Mouse (Mus musculus) T-helper 1 cell (primary cell): ENCODE data around the gene Ankrd1.

ENCODE experiments used
- in situ Hi-C: fragments of 300-600 bp; cut with MboI, MseI; formaldehyde crosslinking; loops from one replicate; pipeline ENCODE4 v1.15.1; 2025; ENCODE audit warnings: high pct_unique_total_duplicates

Ankrd1 gene

GRCm38 (mm10) chr19:36110465-36110864, 9.4 kb downstream of the Ankrd1 start:
- in situ Hi-C loops: no loop called here

GRCm38 (mm10) chr19:36109318-36109944, 10.5 kb downstream of the Ankrd1 start:
- in situ Hi-C loops: loop anchor here (5.0 kb wide), 1 partner anchor 343 kb away; no protein-coding TSS in a partner anchor

- in situ Hi-C loops: no loop called here
These were observed 16.0 kb downstream of the Ankrd1 start for GRCm38 (mm10) chr19:36103909-36104308.

GRCm38 (mm10) chr19:36098916-36099315, 21.0 kb downstream of the Ankrd1 start:
- in situ Hi-C loops: no loop called here

GRCm38 (mm10) chr19:36098265-36098664, 21.6 kb downstream of the Ankrd1 start:
- in situ Hi-C loops: no loop called here

- in situ Hi-C loops: no loop called here
These were observed 22.7 kb downstream of the Ankrd1 start for GRCm38 (mm10) chr19:36097194-36097593.

GRCm38 (mm10) chr19:36090781-36091180, 29.1 kb downstream of the Ankrd1 start:
- in situ Hi-C loops: no loop called here

- in situ Hi-C loops: no loop called here
These were observed 36.4 kb downstream of the Ankrd1 start, which contains the start of gene Rpp30 for GRCm38 (mm10) chr19:36083262-36084225. TSS of gene Rpp30 (plus strand) at chr19:36083716.

GRCm38 (mm10) chr19:36082606-36083261, 37.2 kb downstream of the Ankrd1 start:
- in situ Hi-C loops: no loop called here

- in situ Hi-C loops: no loop called here
These were observed 56.9 kb downstream of the Ankrd1 start for GRCm38 (mm10) chr19:36062801-36063529.
